Mouse (Mus musculus): ENCODE data around the gene Ostf1. TPM values are rescaled to one million over a fixed set of nuclear protein-coding genes. Genes with fewer than 3 reads are reported as not detected.
"Not testable (repeated sequence)": the region's sequence is repeated elsewhere in the genome, so short reads cannot be mapped to it uniquely, and the experiment has no call there.

Ostf1 gene
- total and polyA plus RNA-seq, 2 experiments = 26.5 to 42.5 TPM

- no peak for DNase-seq (ENCODE audit: extremely low read depth, low read depth, low spot score)
- TF ChIP-seq CTCF (IDR thresholded peaks at IDR 0.05; ENCODE audit: low read depth, low read length) = no peak
- no peak for TF ChIP-seq POLR2A (IDR thresholded peaks at IDR 0.05; ENCODE audit: extremely low read depth, insufficient read depth, low read length)
- Histone ChIP-seq H3K4me1 (ENCODE audit: control insufficient read depth, insufficient read depth, low read length) (no peaks in the 10 kb centered on the region), H3K36me3 (ENCODE audit: control insufficient read depth, insufficient read depth, low read length) (peaks cover 9% of the 10 kb centered on the region), H3K4me3 (ENCODE audit: insufficient read depth, low read depth, low read length) (no peak overlapping the region), H3K27ac (replicated peaks; ENCODE audit: insufficient read depth, low read depth, low read length) (no peak overlapping the region), H3K27me3 (ENCODE audit: control insufficient read depth, insufficient read depth, low read length) (no peaks in the 10 kb centered on the region), H3K9ac (ENCODE audit: low read depth, low read length) (no peak overlapping the region), H3K79me2 (ENCODE audit: control insufficient read depth, insufficient read depth, low read length) (no peaks in the 10 kb centered on the region; the same call in 1 of the 2 replicates)
- WGBS = 94% methylated on average over 8 of the region's 8 CpGs
Measured at GRCm38 (mm10) chr19:18589276-18589675, 42.3 kb downstream of the Ostf1 start.

GRCm38 (mm10) chr19:18588801-18589200 is 42.8 kb downstream of the Ostf1 start:
- WGBS = 96% methylated on average over 10 of the region's 10 CpGs

DNA sequence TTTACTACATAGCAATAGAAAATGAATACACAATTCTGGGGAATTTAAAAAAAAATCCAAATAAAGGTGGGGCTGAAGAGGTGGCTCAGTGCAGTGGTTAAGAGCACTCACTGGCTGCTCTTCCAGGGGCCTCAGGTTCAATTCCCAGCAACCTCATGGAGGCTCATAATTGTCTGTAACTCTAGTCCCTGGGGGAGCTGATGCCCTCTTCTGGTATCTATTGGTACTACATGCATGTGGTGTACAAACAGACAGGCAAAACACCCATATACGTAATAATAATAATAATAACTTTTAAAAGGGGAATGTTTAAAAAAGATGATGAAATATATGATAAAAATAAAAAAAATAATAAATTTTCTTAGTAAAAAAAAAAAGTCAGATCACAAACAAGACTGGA is 43.4 kb downstream of the Ostf1 start:
- 89% methylated on average over 1 of the region's 1 CpGs for WGBS
- Histone ChIP-seq H3K9ac (ENCODE audit: low read depth, low read length) (no peak overlapping the region), H3K4me1 (ENCODE audit: control insufficient read depth, insufficient read depth, low read length) (no peaks in the 10 kb centered on the region; the same call in 1 of the 2 replicates), H3K4me3 (ENCODE audit: insufficient read depth, low read depth, low read length) (no peak overlapping the region), H3K79me2 (ENCODE audit: control insufficient read depth, insufficient read depth, low read length) (no peaks in the 10 kb centered on the region; the same call in 1 of the 2 replicates), H3K27me3 (ENCODE audit: control insufficient read depth, insufficient read depth, low read length) (no peaks in the 10 kb centered on the region), H3K27ac (replicated peaks; ENCODE audit: insufficient read depth, low read depth, low read length) (no peak overlapping the region), H3K36me3 (ENCODE audit: control insufficient read depth, insufficient read depth, low read length) (peaks cover 11% of the 10 kb centered on the region)
- TF ChIP-seq CTCF (IDR thresholded peaks at IDR 0.05; ENCODE audit: low read depth, low read length) = peak; percentile 39; the same call in 1 of the 2 replicates
- TF ChIP-seq POLR2A (IDR thresholded peaks at IDR 0.05; ENCODE audit: extremely low read depth, insufficient read depth, low read length) = no peak
- DNase-seq (ENCODE audit: extremely low read depth, low read depth, low spot score) = no peak

More at GRCm38 (mm10) chr19:18588801-18589200, 42.8 kb downstream of the Ostf1 start:
- H3K36me3 ChIP-seq (ENCODE audit: control insufficient read depth, insufficient read depth, low read length) = peaks cover 11% of the 10 kb centered on the region
- H3K27me3 ChIP-seq (ENCODE audit: control insufficient read depth, insufficient read depth, low read length); H3K4me3 ChIP-seq (ENCODE audit: insufficient read depth, low read depth, low read length); DNase-seq (ENCODE audit: extremely low read depth, low read depth, low spot score); H3K27ac ChIP-seq (replicated peaks; ENCODE audit: insufficient read depth, low read depth, low read length); H3K4me1 ChIP-seq (ENCODE audit: control insufficient read depth, insufficient read depth, low read length); H3K79me2 ChIP-seq (ENCODE audit: control insufficient read depth, insufficient read depth, low read length); H3K9ac ChIP-seq (ENCODE audit: low read depth, low read length): not testable (repeated sequence)

- Histone ChIP-seq H3K36me3 (ENCODE audit: control insufficient read depth, insufficient read depth, low read length) (peaks cover 11% of the 10 kb centered on the region), H3K27ac (replicated peaks; ENCODE audit: insufficient read depth, low read depth, low read length) (no peak overlapping the region), H3K79me2 (ENCODE audit: control insufficient read depth, insufficient read depth, low read length) (no peaks in the 10 kb centered on the region; the same call in 1 of the 2 replicates), H3K4me3 (ENCODE audit: insufficient read depth, low read depth, low read length) (no peak overlapping the region), H3K27me3 (ENCODE audit: control insufficient read depth, insufficient read depth, low read length) (no peaks in the 10 kb centered on the region), H3K9ac (ENCODE audit: low read depth, low read length) (no peak overlapping the region), H3K4me1 (ENCODE audit: control insufficient read depth, insufficient read depth, low read length) (peaks cover 2% of the 10 kb centered on the region; the same call in 1 of the 2 replicates)
- DNase-seq (ENCODE audit: extremely low read depth, low read depth, low spot score) = no peak
- TF ChIP-seq POLR2A (IDR thresholded peaks at IDR 0.05; ENCODE audit: extremely low read depth, insufficient read depth, low read length) = no peak
- TF ChIP-seq CTCF (IDR thresholded peaks at IDR 0.05; ENCODE audit: low read depth, low read length) = no peak
- WGBS = 95% methylated on average over 9 of the region's 9 CpGs
Measured at GRCm38 (mm10) chr19:18587118-18587517, 44.5 kb downstream of the Ostf1 start.

- Histone ChIP-seq H3K79me2 (ENCODE audit: control insufficient read depth, insufficient read depth, low read length) (no peaks in the 10 kb centered on the region; the same call in 1 of the 2 replicates), H3K4me3 (ENCODE audit: insufficient read depth, low read depth, low read length) (no peak overlapping the region), H3K27ac (replicated peaks; ENCODE audit: insufficient read depth, low read depth, low read length) (no peak overlapping the region), H3K36me3 (ENCODE audit: control insufficient read depth, insufficient read depth, low read length) (peaks cover 14% of the 10 kb centered on the region), H3K27me3 (ENCODE audit: control insufficient read depth, insufficient read depth, low read length) (no peaks in the 10 kb centered on the region), H3K4me1 (ENCODE audit: control insufficient read depth, insufficient read depth, low read length) (peaks cover 2% of the 10 kb centered on the region; the same call in 1 of the 2 replicates), H3K9ac (ENCODE audit: low read depth, low read length) (no peak overlapping the region)
- TF ChIP-seq POLR2A (IDR thresholded peaks at IDR 0.05; ENCODE audit: extremely low read depth, insufficient read depth, low read length) = no peak
- TF ChIP-seq CTCF (IDR thresholded peaks at IDR 0.05; ENCODE audit: low read depth, low read length) = no peak
- DNase-seq (ENCODE audit: extremely low read depth, low read depth, low spot score) = no peak
- WGBS = 92% methylated on average over 7 of the region's 7 CpGs
Measured at GRCm38 (mm10) chr19:18584621-18585020, 47.0 kb downstream of the Ostf1 start.

GRCm38 (mm10) chr19:18583706-18584105 is 47.9 kb downstream of the Ostf1 start:
- no peaks in the 10 kb centered on the region; the same call in 1 of the 2 replicates for H3K79me2 ChIP-seq (ENCODE audit: control insufficient read depth, insufficient read depth, low read length)
- WGBS = 94% methylated on average over 4 of the region's 4 CpGs

More at GRCm38 (mm10) chr19:18583706-18584105, 47.9 kb downstream of the Ostf1 start:
- DNase-seq (ENCODE audit: extremely low read depth, low read depth, low spot score) = no peak
- Histone ChIP-seq H3K4me3 (ENCODE audit: insufficient read depth, low read depth, low read length) (no peak overlapping the region), H3K27ac (replicated peaks; ENCODE audit: insufficient read depth, low read depth, low read length) (no peak overlapping the region), H3K9ac (ENCODE audit: low read depth, low read length) (no peak overlapping the region), H3K4me1 (ENCODE audit: control insufficient read depth, insufficient read depth, low read length) (peaks cover 2% of the 10 kb centered on the region; the same call in 1 of the 2 replicates), H3K27me3 (ENCODE audit: control insufficient read depth, insufficient read depth, low read length) (no peaks in the 10 kb centered on the region), H3K36me3 (ENCODE audit: control insufficient read depth, insufficient read depth, low read length) (peaks cover 10% of the 10 kb centered on the region)
- TF ChIP-seq CTCF (IDR thresholded peaks at IDR 0.05; ENCODE audit: low read depth, low read length) (no peak), POLR2A (IDR thresholded peaks at IDR 0.05; ENCODE audit: extremely low read depth, insufficient read depth, low read length) (no peak)

Data from liver, adult 2 months (tissue).